Mouse (Mus musculus) embryo, embryonic 11 days (tissue): Measurements from ENCODE around the gene Adamts4.

Experiments used
- DNase-seq: peaks from one replicate; pipeline ENCODE4 v3.0.0-alpha.2; 2015

Gene Adamts4

DNA sequence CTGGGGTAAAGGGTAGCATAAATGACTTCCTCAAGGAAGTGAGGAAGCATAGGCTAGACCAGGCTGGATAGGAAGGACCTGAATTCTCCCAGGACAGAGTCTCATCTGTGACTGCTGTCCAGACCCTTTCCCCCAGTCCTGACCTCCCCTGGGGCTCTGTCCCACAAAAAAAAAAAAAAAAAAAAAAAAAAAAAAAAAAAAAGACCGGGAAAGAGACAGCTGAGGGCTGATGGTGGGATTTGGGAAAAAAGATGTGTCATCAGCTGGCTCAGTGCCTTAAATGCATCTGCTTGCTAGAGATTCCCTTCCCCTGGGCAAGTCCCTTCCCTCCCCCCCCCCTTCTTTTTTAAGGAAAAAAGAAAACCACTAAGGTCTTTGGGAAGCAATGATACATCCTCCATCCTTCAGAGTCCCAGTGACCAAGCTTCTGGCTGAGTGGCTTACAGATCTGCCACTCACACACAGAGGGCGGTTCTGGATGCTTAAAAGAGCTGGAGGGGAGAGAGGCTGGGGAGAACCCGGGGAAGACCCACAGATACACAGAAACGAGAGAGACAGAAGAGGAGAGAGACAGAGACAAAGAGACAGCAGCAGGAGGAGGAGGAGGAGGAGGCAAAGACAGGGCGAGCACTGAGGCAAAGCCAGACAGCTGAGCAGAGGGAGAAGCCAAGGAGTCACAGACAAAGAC lies at the start of gene Adamts4:
Gene Adamts4 (plus strand): TSS at position 509 of the 688 bp plus-strand sequence.
- peak; percentile 78 for DNase-seq

DNA sequence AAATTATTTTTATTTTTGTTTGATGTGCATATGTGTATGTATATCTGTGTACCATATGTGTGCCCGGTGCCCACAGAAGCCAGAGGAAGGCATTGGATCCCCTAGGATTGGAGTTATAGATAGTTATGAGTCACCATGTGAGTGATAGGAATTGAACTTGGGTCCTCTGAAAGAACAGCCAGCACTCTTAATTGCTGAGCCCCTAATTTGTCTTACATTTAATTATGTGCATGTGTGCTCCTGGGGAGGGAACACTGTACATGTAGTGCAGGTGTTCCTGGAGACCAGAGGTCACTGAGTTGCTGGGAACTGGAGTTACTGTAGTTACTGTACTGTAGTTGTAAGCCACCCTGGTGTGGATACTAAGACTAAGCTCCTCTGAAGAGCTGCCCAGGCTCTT lies 49.5 kb upstream of the Adamts4 start:
- no peak for DNase-seq

DNA sequence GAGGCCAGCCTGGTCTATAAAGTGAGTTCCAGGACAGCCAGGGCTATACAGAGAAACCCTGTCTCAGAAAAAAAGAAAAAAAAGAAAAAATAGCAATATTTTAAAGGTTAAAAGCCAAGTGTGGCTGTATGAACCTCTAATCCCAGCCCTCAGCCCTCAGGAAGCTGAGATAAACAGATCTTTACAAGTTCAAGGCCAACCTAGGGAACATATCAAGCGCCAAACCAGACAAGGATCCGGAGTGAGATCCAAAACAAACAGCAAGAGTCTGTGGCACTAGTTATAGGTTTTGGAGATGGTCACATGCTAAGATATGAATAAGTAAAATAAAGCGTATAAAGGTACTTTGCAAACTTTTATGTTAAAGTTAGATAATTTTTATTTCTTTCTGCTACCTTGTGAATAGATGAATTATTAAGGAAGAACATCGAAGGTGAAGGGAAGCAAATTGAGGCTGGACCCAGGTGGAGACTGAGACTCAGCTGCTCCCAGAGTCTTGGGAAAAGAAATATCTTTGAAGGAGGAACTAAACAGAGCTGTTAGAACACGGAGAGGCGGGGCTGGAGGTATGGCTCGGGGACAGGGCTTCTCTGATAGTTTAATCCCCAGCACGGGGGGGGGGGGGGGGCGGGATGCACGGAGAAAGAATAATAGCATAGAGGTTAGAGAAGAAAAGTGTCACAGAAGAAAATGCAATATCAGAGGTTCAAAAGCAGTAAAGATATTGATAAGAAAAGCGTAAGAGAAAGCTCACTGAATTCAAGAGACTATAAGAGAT lies 46.6 kb upstream of the Adamts4 start:
- no peak for DNase-seq

DNA sequence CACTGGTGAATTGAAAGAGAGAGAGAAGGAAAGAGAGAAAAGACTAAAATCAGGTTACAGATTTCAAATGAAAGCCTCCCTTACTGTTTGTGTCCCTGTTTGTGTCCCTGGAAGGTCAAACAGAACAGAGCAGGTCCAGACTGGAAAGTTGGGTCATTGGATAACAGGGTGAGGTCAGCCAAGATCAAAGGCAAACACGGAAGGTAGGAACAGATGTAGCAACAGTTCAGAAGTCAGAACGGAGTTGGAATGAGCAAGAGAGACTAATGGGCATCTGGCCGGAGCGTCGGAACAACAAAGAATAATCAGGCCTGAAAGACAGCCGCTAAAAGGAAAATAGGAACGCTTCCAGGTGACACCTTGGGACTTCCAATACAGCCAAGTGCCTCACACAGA lies 46.0 kb upstream of the Adamts4 start:
- no peak for DNase-seq

DNA sequence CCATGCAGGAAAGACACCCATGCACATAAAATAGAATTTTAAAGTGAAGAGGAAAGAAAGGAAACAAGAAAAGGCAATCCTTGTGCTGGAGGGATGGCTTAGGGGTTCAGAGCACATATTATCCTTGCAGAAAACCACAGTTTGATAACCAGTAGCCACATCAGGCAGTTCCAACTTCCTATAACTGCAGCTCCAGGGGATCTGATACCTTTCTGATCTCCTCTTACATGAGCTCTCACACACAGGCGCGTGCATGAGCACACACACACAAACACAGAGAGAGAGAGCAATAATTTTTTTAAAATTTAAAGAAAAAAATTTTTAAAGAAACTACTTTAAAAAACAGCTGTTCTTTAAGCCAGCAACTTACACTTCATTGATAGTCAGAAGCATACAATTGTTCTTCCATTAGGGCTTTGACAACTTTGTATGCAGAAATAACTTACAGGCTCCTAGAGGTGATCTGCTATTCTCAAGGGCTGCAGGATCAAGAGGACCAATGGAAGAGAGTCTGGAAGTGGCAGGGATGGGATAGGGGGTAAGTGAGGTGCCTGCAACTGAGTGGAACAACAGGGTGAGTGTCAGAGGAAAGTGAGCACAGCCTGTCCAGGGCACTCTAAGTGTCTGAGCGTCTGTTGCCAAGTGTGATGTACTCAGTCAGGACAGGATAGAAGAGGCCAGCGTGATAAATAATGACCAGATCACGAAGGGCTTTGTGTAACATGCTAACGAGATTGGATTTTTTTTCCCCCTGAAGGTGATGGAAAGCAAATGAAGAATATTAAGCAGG lies 44.3 kb upstream of the Adamts4 start:
- DNase-seq: no peak

DNA sequence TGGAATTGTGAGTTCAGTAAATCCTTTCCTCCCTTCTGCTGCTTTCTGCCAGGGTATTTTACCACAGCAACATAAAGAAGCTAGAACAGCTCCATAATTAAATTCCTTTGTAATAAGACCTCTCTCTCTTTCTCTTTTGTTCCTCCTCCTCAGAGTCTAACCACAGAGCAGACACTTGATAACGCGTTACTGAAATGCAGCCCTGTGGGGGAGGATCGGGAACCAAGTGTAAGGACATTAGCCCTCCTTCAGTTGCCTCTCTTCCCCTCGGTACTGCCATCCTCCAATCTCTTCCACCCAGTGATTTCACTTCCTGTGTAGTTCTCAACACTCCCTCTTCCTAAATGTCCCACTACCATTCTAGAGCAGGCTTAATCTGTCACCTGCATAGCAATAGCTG lies 40.8 kb upstream of the Adamts4 start:
- no peak for DNase-seq

DNA sequence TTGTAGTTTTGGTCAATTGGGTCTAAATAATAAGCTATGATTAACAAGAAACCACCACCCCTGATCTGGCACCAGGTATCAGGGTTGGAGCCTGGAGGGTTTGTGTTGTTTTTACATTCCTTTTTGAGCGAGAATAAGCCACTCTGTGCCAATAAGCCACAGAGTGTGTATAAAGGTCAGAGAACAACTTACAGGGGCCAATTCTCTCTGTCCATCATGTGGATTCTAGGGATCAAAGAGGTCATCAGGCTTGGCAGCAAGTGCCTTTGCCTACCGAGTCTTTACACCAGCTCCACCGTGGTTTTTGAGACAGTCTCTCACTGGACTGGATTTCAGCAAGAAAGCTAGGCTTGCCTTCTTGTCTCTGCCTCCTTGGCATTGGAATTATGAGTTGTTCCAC lies 37.4 kb upstream of the Adamts4 start:
- no peak for DNase-seq

DNA sequence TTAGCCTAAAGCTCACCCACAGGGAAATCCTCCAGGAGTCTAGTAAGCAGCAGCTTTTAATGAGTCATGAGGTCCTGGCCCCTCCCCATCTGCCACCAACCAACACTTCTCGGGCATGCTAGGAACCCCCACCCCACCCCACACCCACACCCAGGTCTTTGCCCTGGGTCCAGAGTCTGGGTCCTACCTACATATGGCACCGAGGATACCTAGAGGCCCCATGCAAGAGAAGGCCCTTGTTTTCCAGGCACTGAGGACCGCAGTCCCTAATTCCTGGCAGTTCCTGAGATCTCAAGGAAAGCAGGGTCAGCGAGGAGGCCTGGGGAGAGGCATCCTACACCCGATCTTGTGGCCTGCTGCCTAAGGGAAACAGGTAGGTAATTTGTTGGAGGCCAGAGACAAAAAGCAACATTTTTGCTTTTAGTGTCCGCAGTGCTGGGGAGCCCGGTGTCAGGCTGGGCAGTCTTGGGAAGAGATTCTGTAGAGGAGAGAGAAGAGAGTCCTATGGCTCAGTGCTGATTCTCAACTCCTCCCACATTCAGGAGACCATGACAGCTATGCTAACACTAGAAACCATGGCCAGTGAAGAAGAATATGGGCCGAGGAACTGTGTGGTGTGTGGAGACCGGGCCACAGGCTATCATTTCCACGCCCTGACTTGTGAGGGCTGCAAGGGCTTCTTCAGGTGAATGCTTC lies 36.3 kb upstream of the Adamts4 start, which contains the start of gene Nr1i3:
Gene Nr1i3 (plus strand): TSS at position 170 of the 696 bp plus-strand sequence.
- no peak for DNase-seq

DNA sequence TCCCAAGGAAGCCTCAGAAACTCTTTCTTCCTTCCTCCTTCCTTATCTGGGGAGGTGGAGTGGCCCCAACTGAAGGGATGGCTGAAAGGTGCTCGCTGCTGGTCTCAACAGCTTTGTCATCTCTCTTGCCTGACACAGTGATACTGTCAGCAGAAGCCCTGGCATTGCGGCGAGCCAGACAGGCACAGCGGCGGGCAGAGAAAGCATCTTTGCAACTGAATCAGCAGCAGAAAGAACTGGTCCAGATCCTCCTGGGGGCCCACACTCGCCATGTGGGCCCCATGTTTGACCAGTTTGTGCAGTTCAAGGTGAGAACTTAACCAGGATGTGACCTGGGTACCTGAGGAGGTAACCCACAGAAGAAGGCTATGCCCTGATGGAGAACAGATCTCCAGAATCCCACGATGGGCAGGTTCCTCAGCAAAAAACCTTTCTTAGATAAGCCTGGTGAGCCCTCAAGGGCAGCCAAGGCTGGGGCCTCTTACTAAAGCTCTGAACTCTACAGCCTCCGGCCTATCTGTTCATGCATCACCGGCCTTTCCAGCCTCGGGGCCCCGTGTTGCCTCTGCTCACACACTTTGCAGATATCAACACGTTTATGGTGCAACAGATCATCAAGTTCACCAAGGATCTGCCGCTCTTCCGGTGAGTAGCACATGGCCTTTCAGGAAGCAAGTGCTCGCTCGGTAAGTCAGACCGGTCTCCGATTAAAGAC lies 33.8 kb upstream of the Adamts4 start:
- no peak for DNase-seq

DNA sequence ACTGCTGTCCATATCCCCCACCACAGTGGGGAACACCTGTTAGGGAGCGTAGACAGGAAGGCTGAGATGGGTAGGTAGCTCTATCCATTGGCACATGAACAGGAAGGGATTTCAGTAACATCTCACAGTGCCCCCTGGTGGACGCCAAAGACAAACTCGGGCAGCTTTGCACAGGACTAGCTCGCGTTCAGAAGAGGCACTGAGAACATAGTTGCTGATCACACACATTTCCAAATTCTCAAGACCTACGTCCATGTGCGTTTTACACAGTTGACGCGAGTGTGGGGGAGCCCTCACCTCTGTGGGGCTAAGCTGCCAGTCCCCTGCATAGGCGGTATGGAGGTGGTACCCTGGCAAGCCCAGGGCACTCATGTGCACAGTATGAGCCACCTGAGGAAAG lies 29.4 kb upstream of the Adamts4 start:
- peak; percentile 89 for DNase-seq

DNA sequence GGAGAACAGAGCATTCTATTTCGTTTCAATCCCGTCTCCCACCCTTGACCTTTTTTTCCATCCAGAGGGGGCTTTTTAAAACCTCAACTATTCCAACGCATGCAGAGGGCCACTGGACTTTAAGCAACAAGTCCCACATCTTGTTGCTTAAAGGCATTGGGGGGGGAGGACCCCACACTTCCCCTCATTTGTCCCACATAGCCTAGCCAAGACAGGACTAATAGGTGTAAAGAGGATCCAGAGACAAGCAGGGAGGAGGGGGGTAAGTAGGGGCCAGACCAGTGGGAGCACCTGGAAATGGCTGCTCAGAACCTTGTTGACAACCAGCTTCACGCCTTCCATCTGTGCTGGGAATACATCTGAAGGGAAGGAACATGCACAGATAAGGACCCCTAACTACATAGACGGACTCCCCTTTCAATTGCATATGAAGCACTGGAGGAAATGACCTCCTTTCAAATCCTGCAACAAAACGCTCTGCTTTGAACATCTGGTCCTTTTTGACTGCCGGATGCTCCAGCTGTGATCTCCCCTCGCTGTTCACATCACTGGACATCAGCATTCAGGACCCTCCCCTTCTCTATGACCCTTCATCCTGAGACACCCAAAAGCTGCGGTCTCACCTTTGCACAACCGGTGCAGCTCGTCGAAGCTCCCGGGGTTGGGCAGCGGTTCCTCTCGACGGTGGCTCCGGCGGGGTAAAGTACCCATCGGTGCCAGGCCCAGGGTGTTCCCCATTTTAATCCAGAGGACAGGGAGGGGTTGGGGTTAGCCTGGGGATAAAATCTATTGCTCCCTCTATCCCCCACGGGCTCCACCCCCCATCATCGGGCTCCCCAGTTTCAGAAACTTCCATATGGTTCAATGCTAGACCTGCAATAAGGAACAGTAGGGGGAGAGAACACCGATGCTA lies 28.7 kb upstream of the Adamts4 start:
- peak; percentile 33 for DNase-seq

DNA sequence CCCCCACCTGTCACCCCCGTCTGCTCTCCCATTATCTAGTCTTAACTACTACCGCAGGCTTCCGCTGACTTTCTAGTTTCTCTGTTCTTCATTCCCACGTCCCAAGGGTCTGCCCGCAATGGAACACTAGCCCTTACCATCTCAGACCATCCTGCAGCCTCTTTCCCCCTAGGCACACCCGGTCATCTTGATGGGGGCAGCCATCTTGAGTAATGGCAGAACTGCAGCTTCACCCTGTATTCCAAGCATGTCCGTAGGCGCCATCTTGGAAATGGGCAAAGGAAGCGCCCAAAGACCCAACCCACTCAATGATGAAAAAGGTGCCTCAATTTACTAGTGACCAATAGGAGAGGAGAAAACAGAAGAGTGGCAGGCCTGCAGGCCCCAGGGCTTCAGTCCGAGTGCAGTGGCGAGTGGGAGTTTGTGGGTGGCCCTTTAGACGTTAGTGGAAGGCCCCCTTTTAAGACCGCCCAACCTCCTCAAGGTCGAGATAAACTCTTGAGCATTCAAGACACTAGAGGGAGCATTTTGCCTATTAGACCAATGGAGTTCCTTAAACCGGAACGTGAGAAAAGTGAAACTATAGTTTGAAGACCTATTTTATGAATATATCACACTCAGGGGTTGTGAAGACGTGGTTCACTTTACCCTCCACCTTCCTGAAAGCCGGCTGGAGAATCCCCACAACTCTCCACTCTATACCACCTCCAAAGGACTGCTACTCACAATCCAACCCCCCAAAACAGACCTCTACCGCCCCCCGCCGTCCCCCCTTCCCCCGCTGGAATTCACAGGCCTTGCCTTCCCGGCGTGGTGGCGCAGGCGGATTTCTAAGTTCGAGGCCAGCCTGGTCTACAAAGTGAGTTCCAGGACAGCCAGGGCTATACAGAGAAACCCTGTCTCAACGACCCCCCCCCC lies 27.7 kb upstream of the Adamts4 start, which contains the start of gene Tomm40l:
Gene Tomm40l (minus strand): TSS at position 277 of the 918 bp plus-strand sequence.
- DNase-seq: peak; percentile 97

DNA sequence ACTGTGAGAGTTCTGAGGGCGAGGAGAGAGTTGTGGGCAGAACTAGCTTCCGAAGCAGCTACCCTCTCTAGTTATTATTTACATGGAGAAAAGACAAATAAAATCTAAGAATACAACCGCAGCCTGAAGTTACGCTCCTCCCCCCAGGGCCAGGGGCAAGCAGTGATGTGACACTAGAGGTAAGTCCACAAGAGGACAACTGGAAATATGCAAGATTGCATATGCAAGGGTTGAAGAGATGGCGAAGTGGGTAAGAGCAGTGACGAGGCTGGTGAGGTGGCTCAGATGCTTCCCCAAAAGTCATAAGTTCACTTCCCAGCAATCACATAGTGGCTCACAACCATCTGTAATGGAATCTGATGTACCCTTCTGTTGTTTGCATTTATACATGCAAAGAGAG lies 27.1 kb upstream of the Adamts4 start:
- no peak for DNase-seq

DNA sequence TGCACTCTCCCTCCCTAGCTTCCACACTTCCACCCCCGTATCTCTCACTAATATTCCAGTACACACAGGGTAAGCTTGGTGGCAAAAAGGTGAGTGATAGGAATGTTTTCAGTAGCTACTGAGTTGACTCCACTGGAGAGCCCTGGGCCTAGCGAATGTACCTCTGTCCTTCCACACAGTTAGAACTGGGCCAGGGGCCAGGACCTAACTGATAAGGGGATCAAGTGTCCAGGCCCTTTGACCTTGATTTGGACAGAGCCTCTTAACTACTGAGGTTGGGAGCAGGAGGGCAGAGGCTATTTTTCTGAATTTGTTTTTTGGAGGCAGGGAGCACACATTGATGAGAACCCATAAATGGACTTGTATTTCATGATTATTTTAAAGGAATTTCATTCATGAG lies 26.4 kb upstream of the Adamts4 start:
- DNase-seq: no peak

DNA sequence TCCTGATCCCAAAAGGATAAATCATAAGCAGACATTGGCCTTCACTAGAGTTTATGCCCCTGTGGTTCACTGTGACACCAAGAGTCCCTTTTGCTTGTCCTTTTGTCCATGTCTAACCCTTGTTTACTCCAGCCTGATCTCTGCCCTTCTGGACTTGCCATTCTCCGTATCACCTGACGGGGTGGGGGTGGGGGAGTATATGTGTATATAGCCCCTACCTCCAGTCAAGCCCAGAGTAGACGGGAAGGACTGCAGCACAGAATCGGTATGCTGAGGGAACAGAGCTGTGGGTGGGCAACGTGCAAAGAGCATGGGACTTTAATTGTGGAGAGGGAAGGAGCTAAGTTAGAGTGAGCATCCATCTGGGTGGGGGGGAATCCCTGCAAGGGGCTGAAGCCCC lies 25.4 kb upstream of the Adamts4 start, which contains the start of gene Apoa2:
Gene Apoa2 (plus strand): TSS at position 198 of the 400 bp plus-strand sequence.
- no peak for DNase-seq

DNA sequence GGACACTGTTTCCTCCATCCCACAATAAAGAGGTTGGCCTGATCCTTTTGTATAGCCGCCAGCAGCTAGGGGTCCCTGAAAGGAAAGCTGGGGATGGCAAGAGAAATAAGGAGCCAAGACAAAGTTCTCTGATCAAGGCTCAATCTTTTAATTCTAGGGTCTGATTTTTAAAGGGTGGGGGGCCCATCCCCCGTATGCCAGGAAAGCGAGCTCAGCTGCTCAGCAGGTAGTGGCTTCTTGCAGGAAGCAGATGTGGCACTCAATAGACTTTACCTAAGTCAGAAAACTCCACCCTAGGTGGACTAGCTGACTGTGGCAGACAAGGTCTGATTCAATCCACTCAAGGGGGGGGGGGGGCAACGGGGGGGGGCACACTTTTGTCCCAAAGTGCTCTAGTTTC lies 23.4 kb upstream of the Adamts4 start:
- no peak for DNase-seq

DNA sequence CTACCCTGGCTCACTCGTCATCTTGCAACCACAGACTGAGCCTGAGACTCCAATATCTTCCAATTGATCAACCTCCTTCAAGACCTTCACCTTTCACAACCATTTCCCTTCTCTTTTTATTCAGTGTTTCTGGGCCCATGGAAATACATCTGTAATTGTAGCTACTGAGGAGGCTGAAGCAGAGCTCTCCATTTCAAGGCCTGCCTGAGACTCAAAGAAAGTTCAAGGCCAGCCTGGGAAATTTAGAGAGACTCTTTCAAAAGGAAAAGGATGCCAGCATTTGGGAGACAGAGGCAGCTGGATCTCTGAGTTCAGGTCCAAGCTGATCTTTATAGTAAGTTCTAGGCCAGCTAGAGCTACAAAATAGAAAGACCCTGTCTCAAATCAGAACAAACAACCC lies 22.3 kb upstream of the Adamts4 start:
- DNase-seq: no peak

DNA sequence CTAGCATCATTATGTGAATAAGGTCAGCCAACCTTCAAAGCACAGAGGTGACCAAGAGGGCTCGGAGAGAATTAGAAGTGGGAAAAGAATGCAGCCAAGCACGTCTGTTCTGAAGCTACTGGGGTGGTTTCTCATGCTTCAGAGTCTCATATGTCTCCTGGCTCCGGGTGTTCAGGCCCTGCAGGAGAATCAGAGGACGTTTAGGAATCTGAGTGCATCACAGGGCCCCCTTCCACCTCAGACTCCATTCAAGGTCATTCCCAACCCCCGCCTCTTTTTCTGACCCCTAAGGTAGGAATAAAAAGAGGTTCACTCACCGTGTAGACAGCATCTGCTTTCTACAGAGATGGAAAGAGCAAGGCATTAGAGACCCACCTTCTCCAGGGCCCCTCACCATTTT lies 20.5 kb upstream of the Adamts4 start:
- DNase-seq: no peak

DNA sequence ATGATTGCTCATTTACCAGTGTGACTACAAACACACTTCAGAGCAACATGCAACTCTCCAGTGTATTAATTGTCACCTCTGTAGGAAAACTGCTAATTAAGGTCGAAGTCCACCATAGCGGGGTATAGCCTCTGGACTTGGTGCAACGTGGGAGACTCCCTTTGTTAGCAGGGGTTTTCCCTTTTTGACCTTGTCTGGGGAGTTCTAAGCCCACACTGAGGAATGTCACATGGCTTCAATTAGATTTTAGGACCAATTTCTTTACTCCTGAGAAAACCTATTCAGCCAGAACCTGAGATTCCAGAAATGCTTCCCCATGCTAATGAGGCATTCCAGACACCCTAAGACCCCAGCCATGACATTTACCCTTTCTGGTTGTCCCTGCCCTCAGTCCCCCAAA lies 20.0 kb upstream of the Adamts4 start:
- peak; percentile 39 for DNase-seq

DNA sequence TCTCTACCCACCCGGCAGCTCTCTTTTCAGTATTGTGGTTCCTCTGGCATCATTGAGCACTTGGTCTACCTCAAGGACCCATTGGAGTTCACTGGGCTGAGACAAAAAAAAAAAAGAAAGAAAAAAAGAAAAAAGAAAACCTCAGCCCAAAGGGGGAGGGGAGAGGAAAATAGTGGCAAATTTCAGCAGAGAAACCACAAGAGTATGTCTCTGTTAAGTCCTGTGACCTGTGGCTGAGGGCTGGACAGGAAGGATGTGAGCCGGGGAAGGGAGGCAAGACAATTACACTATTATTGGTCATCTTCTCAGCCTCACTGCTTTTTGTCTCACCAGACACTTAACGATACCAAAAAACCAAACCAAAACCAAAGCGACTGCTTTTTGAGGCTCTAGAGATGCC lies 18.4 kb upstream of the Adamts4 start:
- DNase-seq: no peak
